Mouse (Mus musculus): ENCODE measurements around the gene Itpr1.

- no peak for TF ChIP-seq POLR2A (IDR thresholded peaks at IDR 0.05; ENCODE audit: insufficient read depth, low read depth, low read length)
- no peak for TF ChIP-seq CTCF (IDR thresholded peaks at IDR 0.05; ENCODE audit: insufficient read depth, low read depth, low read length)
These were observed 200.7 kb downstream of the Itpr1 start for GRCm38 (mm10) chr6:108413593-108413992.

Measured in olfactory bulb, adult 2 months (tissue).